Mouse (Mus musculus) thymus, adult 2 months (tissue): Measurements from ENCODE around the gene 9130409I23Rik.

Experiments
- CTCF ChIP-seq: fragments of 200-500 bp; IDR thresholded peaks from 2 replicates; pipeline ENCODE4 v1.5.1; 2012; ENCODE audit warnings: mild to moderate bottlenecking, control low read depth, low read length, moderate library complexity, borderline replicate concordance; ENCODE audit not compliant: control insufficient read depth, poor library complexity, insufficient read depth; ENCODE audit errors: extremely low read depth
- POLR2A ChIP-seq: fragments of 200-500 bp; IDR thresholded peaks from 2 replicates; pipeline ENCODE4 v1.6.1; 2012; ENCODE audit warnings: mild to moderate bottlenecking, low read length, control low read depth, moderate library complexity; ENCODE audit not compliant: control insufficient read depth, poor library complexity, insufficient read depth; ENCODE audit errors: extremely low read depth

DNA sequence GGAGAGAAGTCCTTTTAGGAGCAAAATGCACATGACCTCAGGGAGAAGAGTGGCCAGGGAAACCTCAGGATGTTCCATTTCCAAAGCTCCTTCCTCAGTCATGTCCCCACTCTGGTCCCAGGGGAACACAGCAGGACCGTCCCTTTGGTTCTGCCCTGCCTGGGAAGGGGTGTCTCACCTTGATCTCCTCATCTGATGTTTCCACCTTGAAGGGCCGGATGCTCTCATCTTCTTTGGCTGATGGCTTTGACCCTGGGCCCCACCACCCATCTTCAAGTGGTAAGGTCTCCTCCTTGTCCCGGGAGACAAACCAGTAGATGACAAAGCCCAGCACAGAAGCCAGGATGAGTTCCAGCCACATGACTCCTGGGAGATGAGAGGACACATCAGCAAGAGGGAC, 49.4 kb upstream of the 9130409I23Rik start:
- TF ChIP-seq CTCF (no peak), POLR2A (no peak)
